Mouse (Mus musculus): ENCODE results near the gene Pitx1.

GRCm38 (mm10) chr13:55871410-55871809 is 35.4 kb upstream of the Pitx1 start:
- no peak for TF ChIP-seq POLR2A (IDR thresholded peaks at IDR 0.05; ENCODE audit: extremely low read depth, insufficient read depth, low read length)
- TF ChIP-seq CTCF (IDR thresholded peaks at IDR 0.05; ENCODE audit: low read depth, low read length), result peak; percentile 9; the same call in 1 of the 2 replicates
